Mouse (Mus musculus) ES-E14 (cell line): ENCODE measurements around the gene 1700016D06Rik. TPM values are rescaled to one million over a fixed set of nuclear protein-coding genes. Genes with fewer than 3 reads are reported as not detected.

Source experiments
- DNase-seq: peaks from one replicate; pipeline ENCODE4 v3.0.0-alpha.2; 2013; ENCODE audit warnings: low read depth, low spot score
- H3K27ac ChIP-seq: 2 replicates; pipeline ENCODE4 v1.5.1; 2012; ENCODE audit warnings: low read depth, mild to moderate bottlenecking, low read length, moderate library complexity, mixed read lengths; ENCODE audit not compliant: poor library complexity, insufficient read depth, severe bottlenecking
- H3K36me3 ChIP-seq: 2 replicates; pipeline ENCODE4 v1.6.1; 2012; ENCODE audit warnings: mild to moderate bottlenecking, low read length, moderate library complexity, mixed read lengths; ENCODE audit not compliant: control insufficient read depth, poor library complexity, insufficient read depth, severe bottlenecking
- H3K4me1 ChIP-seq, 2 experiments: fragments of 150-350 bp in 1 of 2; sonication (generic) in 1 of 2; 2 replicates each; pipeline ENCODE4 v1.6.1; 2012; ENCODE audit warnings: low read length in 2 of 2, mild to moderate bottlenecking in 1 of 2, mixed read lengths in 1 of 2; ENCODE audit not compliant: control insufficient read depth in 2 of 2, insufficient read depth in 2 of 2, poor library complexity in 1 of 2
- H3K4me3 ChIP-seq, 2 experiments: fragments of 150-350 bp in 1 of 2; sonication (generic) in 1 of 2; 2 replicates each; pipeline ENCODE4 v1.5.1; 2012; ENCODE audit warnings: low read length in 2 of 2, low read depth in 1 of 2, mild to moderate bottlenecking in 1 of 2, mixed read lengths in 1 of 2; ENCODE audit not compliant: insufficient read depth in 1 of 2, poor library complexity in 1 of 2, severe bottlenecking in 1 of 2
- H3K9ac ChIP-seq: 2 replicates; pipeline ENCODE4 v1.6.1; 2012; ENCODE audit warnings: low read depth, mild to moderate bottlenecking, low read length, mixed read lengths; ENCODE audit not compliant: poor library complexity, insufficient read depth, severe bottlenecking
- H3K9me3 ChIP-seq: fragments of 150-350 bp; sonication (generic); 2 replicates; pipeline ENCODE4 v1.6.1; 2012; ENCODE audit warnings: low read depth, mild to moderate bottlenecking, low read length; ENCODE audit not compliant: control insufficient read depth, insufficient read depth
- CHD2 ChIP-seq: IDR thresholded peaks from 2 replicates; pipeline ENCODE4 v1.6.1; 2014; ENCODE audit warnings: mild to moderate bottlenecking, low read depth, low read length, inconsistent platforms
- HCFC1 ChIP-seq: IDR thresholded peaks from 2 replicates; pipeline ENCODE4 v1.6.1; 2012; ENCODE audit warnings: low read length, inconsistent platforms, borderline replicate concordance; ENCODE audit not compliant: insufficient read depth
- MAFK ChIP-seq: IDR thresholded peaks from 2 replicates; pipeline ENCODE4 v1.6.1; 2014; ENCODE audit warnings: mild to moderate bottlenecking, low read depth, low read length, inconsistent platforms; ENCODE audit not compliant: insufficient read depth
- ZC3H11A ChIP-seq: IDR thresholded peaks from 2 replicates; pipeline ENCODE4 v1.6.1; 2012; ENCODE audit warnings: low read depth, mild to moderate bottlenecking, inconsistent platforms, low read length, borderline replicate concordance
- ZNF384 ChIP-seq: IDR thresholded peaks from 2 replicates; pipeline ENCODE4 v1.6.1; 2012; ENCODE audit warnings: low read depth, low read length, inconsistent platforms
- in situ Hi-C, 2 experiments: fragments of 600-800 bp; cut with MboI; formaldehyde crosslinking; loops; one replicate each; pipeline ENCODE4 v1.15.1; 2025; ENCODE audit warnings: low sequenced_read_pairs in 2 of 2, inconsistent platforms in 1 of 2; ENCODE audit not compliant: unreplicated experiment in 2 of 2
- total RNA-seq: library from RNA; depleted of rRNA; stranded (reverse); fragments of 300-350 nt; gene quantifications from 2 replicates; pipeline ENCODE4 v1.2.3, GENCODE M21; 2012

The 1700016D06Rik gene
- total RNA-seq, 1 experiment = 2.1 TPM

DNA sequence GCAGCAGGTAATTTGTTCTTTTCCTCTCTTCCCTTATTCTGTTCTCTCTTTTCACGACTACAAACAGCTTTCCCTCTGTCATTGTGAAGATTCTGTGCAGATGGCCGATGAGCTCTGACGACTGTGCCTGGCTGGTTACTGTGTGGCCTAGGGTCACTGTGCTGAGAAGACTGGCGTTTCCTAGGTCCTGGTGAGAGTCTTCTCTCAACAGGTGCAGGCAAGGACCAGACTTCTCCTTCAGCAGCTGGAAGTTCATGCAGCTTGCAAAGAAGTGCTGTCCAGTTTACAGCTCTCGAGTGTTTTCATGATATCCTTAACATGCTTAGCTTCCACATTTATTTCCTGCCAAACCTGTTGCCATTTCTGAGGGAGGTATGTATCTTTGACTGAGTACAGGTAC, 6.9 kb downstream of the 1700016D06Rik start:
- no peak for DNase-seq
- H3K9me3 ChIP-seq = no peaks in the 10 kb centered on the region
- no peaks in the 10 kb centered on the region for H3K4me1 ChIP-seq
- TF ChIP-seq HCFC1 (no peak), CHD2 (no peak), ZNF384 (no peak), MAFK (no peak), ZC3H11A (no peak)
- H3K9ac ChIP-seq = no peak overlapping the region
- no peaks in the 10 kb centered on the region for H3K36me3 ChIP-seq
- in situ Hi-C loops = no loop called here
- no peak overlapping the region for H3K27ac ChIP-seq
- H3K4me3 ChIP-seq = no peak overlapping the region

GRCm38 (mm10) chr8:11692455-11692854, 8.4 kb downstream of the 1700016D06Rik start:
- Histone ChIP-seq H3K9me3 (no peaks in the 10 kb centered on the region), H3K36me3 (no peaks in the 10 kb centered on the region), H3K4me1 (no peaks in the 10 kb centered on the region), H3K9ac (no peak overlapping the region), H3K4me3 (no peak overlapping the region), H3K27ac (no peak overlapping the region)
- in situ Hi-C loops = no loop called here
- TF ChIP-seq ZC3H11A = no peak
- TF ChIP-seq MAFK = no peak
- TF ChIP-seq CHD2 = no peak
- TF ChIP-seq HCFC1 = no peak
- TF ChIP-seq ZNF384 = no peak
- DNase-seq = no peak

DNA sequence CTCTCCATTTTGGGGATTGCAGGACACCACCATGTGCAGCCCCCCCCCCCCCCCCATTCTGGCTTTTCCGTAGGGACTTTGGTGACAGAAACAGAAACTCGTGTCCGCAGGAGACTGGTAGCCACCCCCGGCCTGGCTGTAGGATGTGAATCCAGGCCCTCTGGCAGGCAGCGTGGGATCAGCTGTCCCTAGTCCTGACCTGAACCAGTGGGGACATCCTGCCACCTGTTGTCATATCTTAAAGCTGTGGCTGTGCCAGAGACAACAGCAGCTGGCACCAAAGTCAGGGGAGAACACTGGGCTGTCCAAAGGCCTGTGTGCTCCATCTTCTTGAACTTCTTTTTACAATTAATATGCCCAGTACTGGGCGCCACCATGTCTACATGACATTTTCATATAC, 9.1 kb downstream of the 1700016D06Rik start:
- TF ChIP-seq ZNF384 = no peak
- no peak for TF ChIP-seq MAFK
- TF ChIP-seq ZC3H11A = no peak
- TF ChIP-seq HCFC1 = no peak
- no peaks in the 10 kb centered on the region for H3K36me3 ChIP-seq
- in situ Hi-C loops = no loop called here
- H3K27ac ChIP-seq = no peak overlapping the region
- no peak for DNase-seq
- no peak overlapping the region for H3K9ac ChIP-seq
- no peak overlapping the region for H3K4me3 ChIP-seq
- H3K9me3 ChIP-seq = no peaks in the 10 kb centered on the region
- H3K4me1 ChIP-seq = no peaks in the 10 kb centered on the region

DNA sequence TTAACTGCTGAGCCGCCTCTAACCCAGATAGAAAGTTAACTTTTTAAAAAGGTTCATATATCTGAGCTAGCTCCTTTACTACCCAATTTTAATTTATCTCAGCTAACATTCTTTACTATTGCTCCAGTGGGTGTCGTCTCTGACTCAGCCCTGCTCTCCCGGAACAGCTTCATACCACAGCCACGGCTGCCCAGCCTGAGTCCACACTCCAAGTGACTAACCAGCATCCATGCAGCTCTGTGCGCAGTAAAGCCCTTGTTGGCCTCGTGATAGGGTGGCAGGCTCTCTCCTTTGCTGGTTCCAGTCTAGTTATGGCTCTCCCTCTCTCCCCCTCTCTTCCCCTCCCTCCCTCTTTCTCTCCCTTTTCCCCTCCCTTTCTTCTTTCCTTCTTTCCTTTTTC, 9.6 kb downstream of the 1700016D06Rik start:
- no peak overlapping the region for H3K27ac ChIP-seq
- no peaks in the 10 kb centered on the region for H3K36me3 ChIP-seq
- in situ Hi-C loops = no loop called here
- DNase-seq = no peak
- no peak overlapping the region for H3K9ac ChIP-seq
- H3K9me3 ChIP-seq = no peaks in the 10 kb centered on the region
- no peaks in the 10 kb centered on the region for H3K4me1 ChIP-seq
- TF ChIP-seq ZNF384 (no peak), MAFK (no peak), ZC3H11A (no peak)
- no peak overlapping the region for H3K4me3 ChIP-seq

DNA sequence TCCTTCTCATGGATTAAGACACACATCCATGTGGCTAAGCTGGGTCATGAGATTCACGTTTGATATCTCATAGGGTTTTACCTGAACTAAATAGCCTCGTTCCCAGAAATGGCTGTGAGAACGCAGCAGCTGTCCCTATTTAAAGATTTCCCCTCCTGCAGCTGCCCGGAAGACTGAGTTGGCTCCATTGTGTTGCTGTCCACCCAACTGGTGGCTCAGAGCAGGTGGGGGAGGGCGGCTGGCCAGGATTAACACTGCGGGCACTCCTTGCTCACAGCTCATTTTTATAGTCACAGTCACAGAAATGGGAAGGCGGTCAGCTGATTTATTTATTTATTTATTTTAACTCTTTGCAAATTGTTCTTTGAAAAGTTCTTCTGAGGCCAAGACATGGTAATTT, 10.9 kb downstream of the 1700016D06Rik start:
- no peak overlapping the region for H3K27ac ChIP-seq
- in situ Hi-C loops = no loop called here
- H3K9me3 ChIP-seq = no peaks in the 10 kb centered on the region
- no peak overlapping the region for H3K4me3 ChIP-seq
- H3K4me1 ChIP-seq = no peaks in the 10 kb centered on the region
- no peak for TF ChIP-seq MAFK
- no peak for TF ChIP-seq ZNF384
- no peak for TF ChIP-seq CHD2
- no peak for TF ChIP-seq ZC3H11A
- TF ChIP-seq HCFC1 = no peak
- H3K9ac ChIP-seq = no peak overlapping the region
- no peak for DNase-seq
- H3K36me3 ChIP-seq = no peaks in the 10 kb centered on the region
